Mouse (Mus musculus) thymus, postnatal 25 days (tissue): ENCODE results near the gene Bora.
"Not testable (repeated sequence)": the region's sequence is repeated elsewhere in the genome, so short reads cannot be mapped to it uniquely, and the experiment has no call there.

Source experiments
- DNase-seq: peaks from one replicate; pipeline ENCODE4 v3.0.0; 2022

Bora gene

GRCm38 (mm10) chr14:99046031-99046781 is at the start of gene Bora, which contains the start of gene Mzt1:
TSS of gene Bora (plus strand) at chr14:99046222.
TSS of gene Mzt1 (minus strand) at chr14:99046134.
- DNase-seq, result peak; percentile 95

GRCm38 (mm10) chr14:99010224-99010919 is 35.6 kb upstream of the Bora start:
- DNase-seq, result no peak

- DNase-seq, result no peak
Measured at GRCm38 (mm10) chr14:99010920-99011313, 35.1 kb upstream of the Bora start.

- DNase-seq, result no peak
Measured at GRCm38 (mm10) chr14:99018691-99019090, 27.3 kb upstream of the Bora start.

- no peak for DNase-seq
Measured at GRCm38 (mm10) chr14:99019136-99019808, 26.8 kb upstream of the Bora start.

GRCm38 (mm10) chr14:99022346-99023086 is 23.5 kb upstream of the Bora start:
- no peak for DNase-seq

- no peak for DNase-seq
Measured at GRCm38 (mm10) chr14:99029987-99030386, 16.0 kb upstream of the Bora start.

GRCm38 (mm10) chr14:99031337-99031873 is 14.6 kb upstream of the Bora start:
- no peak for DNase-seq

- no peak for DNase-seq
Measured at GRCm38 (mm10) chr14:99032596-99032995, 13.4 kb upstream of the Bora start.

- DNase-seq, result not testable (repeated sequence)
Measured at GRCm38 (mm10) chr14:99034851-99035250, 11.2 kb upstream of the Bora start.

- no peak for DNase-seq
Measured at GRCm38 (mm10) chr14:99036039-99036438, 10.0 kb upstream of the Bora start.

- no peak for DNase-seq
Measured at GRCm38 (mm10) chr14:99037703-99038102, 8.3 kb upstream of the Bora start.

- DNase-seq, result not testable (repeated sequence)
Measured at GRCm38 (mm10) chr14:99039308-99039707, 6.7 kb upstream of the Bora start.

GRCm38 (mm10) chr14:99041416-99041815 is 4.6 kb upstream of the Bora start:
- DNase-seq, result peak; percentile 13

- no peak for DNase-seq
Measured at GRCm38 (mm10) chr14:99043499-99043898, 2.5 kb upstream of the Bora start.

GRCm38 (mm10) chr14:99044096-99044495 is 1.9 kb upstream of the Bora start:
- DNase-seq, result no peak

GRCm38 (mm10) chr14:99044718-99045117 is 1.3 kb upstream of the Bora start:
- no peak for DNase-seq

- no peak for DNase-seq
Measured at GRCm38 (mm10) chr14:99045378-99046030, 518 bp upstream of the Bora start.

- DNase-seq, result no peak
Measured at GRCm38 (mm10) chr14:99046782-99047181, 760 bp downstream of the Bora start.

- DNase-seq, result no peak
Measured at GRCm38 (mm10) chr14:99058959-99059586, 13.1 kb downstream of the Bora start.

GRCm38 (mm10) chr14:99060616-99061015 is 14.6 kb downstream of the Bora start:
- DNase-seq, result no peak

GRCm38 (mm10) chr14:99063091-99063490 is 17.1 kb downstream of the Bora start:
- no peak for DNase-seq
